29 mouse cellular contexts compared by ENCODE assay signal in the genomic region with DNA sequence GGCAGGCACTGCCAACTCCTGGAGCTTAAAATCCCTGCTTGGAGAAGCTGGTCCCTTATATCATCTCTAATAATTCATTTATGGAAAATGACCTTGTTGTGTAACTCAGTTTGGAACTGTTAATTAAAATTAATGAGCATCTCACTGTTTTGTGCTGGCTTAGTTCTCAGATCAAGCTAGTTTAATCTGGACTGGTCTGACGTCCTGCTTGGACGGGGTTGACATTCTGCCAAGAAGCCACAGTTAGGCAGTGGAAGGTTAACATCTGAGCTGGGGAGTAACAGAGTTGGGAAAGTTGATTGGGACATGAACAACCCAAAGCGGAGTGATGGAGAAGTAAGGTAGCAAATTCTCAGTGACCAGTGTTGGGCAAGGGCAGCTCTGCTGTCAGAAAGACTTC.
DNase-seq lines count a peak whose midpoint lies in the region; ATAC-seq lines count a peak whose summit lies in the region.
"Had no signal": no experiment of that assay in that cellular context is flagged by ENCODE, and none has a peak within 500 bp of the region (broad histone marks: within the 10 kb centered on the region; RNA-seq: fewer than 3 reads in every experiment).

No protein-coding gene starts in this region.

- H3K27me3 ChIP-seq in kidney, embryonic 14.5 days (ENCODE audit: control insufficient read depth, insufficient read depth, low read length) = no peaks in the 10 kb centered on the region
- no peaks in the 10 kb centered on the region for H3K27me3 ChIP-seq in midbrain, embryonic 13.5 days
- H3K27me3 ChIP-seq: CH12.LX; heart, embryonic 13.5 days; hindbrain, embryonic 15.5 days; midbrain, embryonic 15.5 days; neural tube, embryonic 15.5 days had no signal

- H3K36me3 ChIP-seq in kidney, embryonic 14.5 days (ENCODE audit: control insufficient read depth, insufficient read depth, low read length) = no peaks in the 10 kb centered on the region
- no peaks in the 10 kb centered on the region for H3K36me3 ChIP-seq in midbrain, embryonic 13.5 days
- H3K36me3 ChIP-seq: heart, embryonic 13.5 days; hindbrain, embryonic 10.5 days; hindbrain, embryonic 15.5 days; midbrain, embryonic 15.5 days; neural tube, embryonic 15.5 days had no signal

- intact Hi-C loops in heart, postnatal 10 days (cut with DNase I) = no loop called here

- H3K4me1 ChIP-seq in kidney, embryonic 14.5 days (ENCODE audit: control insufficient read depth, insufficient read depth, low read length) = no peaks in the 10 kb centered on the region
- H3K4me1 ChIP-seq in midbrain, embryonic 13.5 days (replicated peaks) = no peaks in the 10 kb centered on the region
- H3K4me1 ChIP-seq: heart, embryonic 13.5 days; hindbrain, embryonic 10.5 days; hindbrain, embryonic 15.5 days; midbrain, embryonic 15.5 days; neural tube, embryonic 15.5 days had no signal

- no peak overlapping the region for H3K4me2 ChIP-seq in kidney, embryonic 14.5 days (replicated peaks; ENCODE audit: low read depth, low read length)
- H3K4me2 ChIP-seq in midbrain, embryonic 13.5 days (replicated peaks) = no peak overlapping the region
- H3K4me2 ChIP-seq: heart, embryonic 13.5 days; hindbrain, embryonic 15.5 days; midbrain, embryonic 15.5 days; neural tube, embryonic 15.5 days had no signal

- H3K4me3 ChIP-seq in kidney, embryonic 14.5 days (ENCODE audit: low read length) = no peak overlapping the region
- no peak overlapping the region for H3K4me3 ChIP-seq in midbrain, embryonic 13.5 days (replicated peaks)
- H3K4me3 ChIP-seq: heart, embryonic 13.5 days; hindbrain, embryonic 10.5 days; hindbrain, embryonic 15.5 days; midbrain, embryonic 15.5 days; neural tube, embryonic 15.5 days had no signal

- ATAC-seq in kidney, embryonic 14.5 days (ENCODE audit: low FRiP score, low TSS enrichment) = no peak
- ATAC-seq in midbrain, embryonic 13.5 days = no peak
- ATAC-seq: forebrain, embryonic 14.5 days; inflammation-experienced regulatory T-cells, adult 6 months; midbrain, embryonic 15.5 days had no signal

- peak; percentile 4 to 31 for DNase-seq in adrenal gland, adult (ENCODE audit: inconsistent age in 2 of 2, low spot score in 1 of 2)
- no peak for DNase-seq in adrenal gland, adult 8-10 months
- DNase-seq in kidney, adult 18-20 months = peak; percentile 23
- DNase-seq in gonadal fat pad, adult 2 months (ENCODE audit: low read depth) = peak; percentile 76
- peak; percentile 50 to 62 for DNase-seq in kidney, postnatal 36 days
- no peak for DNase-seq in heart, postnatal 10 days
- DNase-seq: cerebellum, adult 18-20 months; cerebellum, postnatal 36 days; gastrocnemius, postnatal 36 days; liver; lung, adult 2 months; lung, postnatal 10 days; right cerebral cortex, adult 18-20 months; thymus, adult 18-20 months; thymus, postnatal 25 days had no signal

- H3K9ac ChIP-seq in kidney, embryonic 14.5 days (ENCODE audit: low read depth, low read length) = no peak overlapping the region
- no peak overlapping the region for H3K9ac ChIP-seq in midbrain, embryonic 13.5 days (replicated peaks)
- H3K9ac ChIP-seq: heart, embryonic 13.5 days; hindbrain, embryonic 15.5 days; liver, embryonic 14.5 days; midbrain, embryonic 15.5 days; neural tube, embryonic 15.5 days had no signal

- no peaks in the 10 kb centered on the region for H3K9me3 ChIP-seq in kidney, embryonic 14.5 days (ENCODE audit: control insufficient read depth, low read length)
- H3K9me3 ChIP-seq in midbrain, embryonic 13.5 days = no peaks in the 10 kb centered on the region
- H3K9me3 ChIP-seq: heart, embryonic 13.5 days; hindbrain, embryonic 10.5 days; hindbrain, embryonic 15.5 days; midbrain, embryonic 15.5 days had no signal

- WGBS in kidney, embryonic 14.5 days = 75% methylated on average over 3 of the region's 3 CpGs
- 80% methylated on average over 3 of the region's 3 CpGs for WGBS in midbrain, embryonic 13.5 days

- no peak overlapping the region for H3K27ac ChIP-seq in kidney, embryonic 14.5 days (ENCODE audit: low read depth, low read length)
- no peak overlapping the region for H3K27ac ChIP-seq in midbrain, embryonic 13.5 days
- H3K27ac ChIP-seq: heart, embryonic 13.5 days; hindbrain, embryonic 10.5 days; hindbrain, embryonic 15.5 days; kidney, postnatal 0 days; liver, embryonic 14.5 days; macrophage; midbrain, embryonic 15.5 days; neural tube, embryonic 15.5 days; stomach, postnatal 0 days had no signal

Comparison
In these comparisons a context has a peak if more than half of its experiments do, and no peak if none do; other contexts are left out.
1. DNase-seq: peak in adrenal gland, adult (2 of 2), kidney, adult 18-20 months (single experiment), gonadal fat pad, adult 2 months (single experiment) and kidney, postnatal 36 days (2 of 2); none in adrenal gland, adult 8-10 months (single experiment) and heart, postnatal 10 days (0 of 2).